Mouse (Mus musculus): ENCODE measurements around the gene Il18bp. TPM values are rescaled to one million over a fixed set of nuclear protein-coding genes. Genes with fewer than 3 reads are reported as not detected.

Gene Il18bp
- polyA plus RNA-seq, 1 experiment from 2014 or later = 5.2 TPM

GRCm38 (mm10) chr7:102016936-102017335, 1.6 kb downstream of the Il18bp start:
- no peak overlapping the region for H3K27ac ChIP-seq (ENCODE audit: low read depth, low read length)
- H3K36me3 ChIP-seq (ENCODE audit: control insufficient read depth, insufficient read depth) = peaks cover 72% of the 10 kb centered on the region
- no peaks in the 10 kb centered on the region for H3K9me3 ChIP-seq (ENCODE audit: control insufficient read depth)
- peak overlapping the region; percentile 39 for H3K4me2 ChIP-seq (replicated peaks; ENCODE audit: low read depth)
- no peaks in the 10 kb centered on the region for H3K27me3 ChIP-seq (replicated peaks; ENCODE audit: control insufficient read depth, insufficient read depth, low read length)
- 78% methylated on average over 4 of the region's 4 CpGs for WGBS
- TF ChIP-seq CTCF (IDR thresholded peaks at IDR 0.05; ENCODE audit: low read depth) = no peak
- H3K4me1 ChIP-seq (replicated peaks; ENCODE audit: control insufficient read depth, insufficient read depth, low read length) = no peaks in the 10 kb centered on the region
- no peak for ATAC-seq
- no peak overlapping the region for H3K4me3 ChIP-seq (ENCODE audit: low read depth, low read length)
- H3K9ac ChIP-seq (ENCODE audit: low read depth, low read length) = no peak overlapping the region

- ATAC-seq = no peak
- Histone ChIP-seq H3K4me1 (replicated peaks; ENCODE audit: control insufficient read depth, insufficient read depth, low read length) (no peaks in the 10 kb centered on the region), H3K4me2 (replicated peaks; ENCODE audit: low read depth) (no peak overlapping the region), H3K4me3 (ENCODE audit: low read depth, low read length) (no peak overlapping the region), H3K9ac (ENCODE audit: low read depth, low read length) (no peak overlapping the region), H3K27ac (ENCODE audit: low read depth, low read length) (no peak overlapping the region), H3K9me3 (ENCODE audit: control insufficient read depth) (no peaks in the 10 kb centered on the region), H3K27me3 (replicated peaks; ENCODE audit: control insufficient read depth, insufficient read depth, low read length) (no peaks in the 10 kb centered on the region), H3K36me3 (ENCODE audit: control insufficient read depth, insufficient read depth) (peaks cover 78% of the 10 kb centered on the region)
- WGBS = 86% methylated on average over 2 of the region's 2 CpGs
- no peak for TF ChIP-seq CTCF (IDR thresholded peaks at IDR 0.05; ENCODE audit: low read depth)
These were observed 3.5 kb downstream of the Il18bp start for GRCm38 (mm10) chr7:102014995-102015394.

GRCm38 (mm10) chr7:102013416-102013815, 5.1 kb downstream of the Il18bp start:
- ATAC-seq = no peak
- Histone ChIP-seq H3K27ac (ENCODE audit: low read depth, low read length) (no peak overlapping the region), H3K4me1 (replicated peaks; ENCODE audit: control insufficient read depth, insufficient read depth, low read length) (no peaks in the 10 kb centered on the region), H3K27me3 (replicated peaks; ENCODE audit: control insufficient read depth, insufficient read depth, low read length) (no peaks in the 10 kb centered on the region), H3K4me3 (ENCODE audit: low read depth, low read length) (no peak overlapping the region), H3K4me2 (replicated peaks; ENCODE audit: low read depth) (no peak overlapping the region), H3K9me3 (ENCODE audit: control insufficient read depth) (no peaks in the 10 kb centered on the region), H3K9ac (ENCODE audit: low read depth, low read length) (no peak overlapping the region), H3K36me3 (ENCODE audit: control insufficient read depth, insufficient read depth) (peaks cover 82% of the 10 kb centered on the region)
- TF ChIP-seq CTCF (IDR thresholded peaks at IDR 0.05; ENCODE audit: low read depth) = no peak
- 86% methylated on average over 8 of the region's 8 CpGs for WGBS

- Histone ChIP-seq H3K27me3 (replicated peaks; ENCODE audit: control insufficient read depth, insufficient read depth, low read length) (no peaks in the 10 kb centered on the region), H3K9ac (ENCODE audit: low read depth, low read length) (no peak overlapping the region), H3K27ac (ENCODE audit: low read depth, low read length) (no peak overlapping the region), H3K36me3 (ENCODE audit: control insufficient read depth, insufficient read depth) (peaks cover 89% of the 10 kb centered on the region), H3K4me2 (replicated peaks; ENCODE audit: low read depth) (no peak overlapping the region), H3K4me1 (replicated peaks; ENCODE audit: control insufficient read depth, insufficient read depth, low read length) (no peaks in the 10 kb centered on the region), H3K9me3 (ENCODE audit: control insufficient read depth) (no peaks in the 10 kb centered on the region), H3K4me3 (ENCODE audit: low read depth, low read length) (no peak overlapping the region)
- TF ChIP-seq CTCF (IDR thresholded peaks at IDR 0.05; ENCODE audit: low read depth) = no peak
- no peak for ATAC-seq
- WGBS = 84% methylated on average over 9 of the region's 9 CpGs
These were observed 6.6 kb downstream of the Il18bp start for GRCm38 (mm10) chr7:102011855-102012254.

- H3K9ac ChIP-seq (ENCODE audit: low read depth, low read length) = no peak overlapping the region
- no peaks in the 10 kb centered on the region for H3K9me3 ChIP-seq (ENCODE audit: control insufficient read depth)
- H3K27ac ChIP-seq (ENCODE audit: low read depth, low read length) = no peak overlapping the region
- WGBS = 84% methylated on average over 1 of the region's 1 CpGs
- no peak for TF ChIP-seq CTCF (IDR thresholded peaks at IDR 0.05; ENCODE audit: low read depth)
- no peaks in the 10 kb centered on the region for H3K4me1 ChIP-seq (replicated peaks; ENCODE audit: control insufficient read depth, insufficient read depth, low read length)
- ATAC-seq = no peak
- H3K36me3 ChIP-seq (ENCODE audit: control insufficient read depth, insufficient read depth) = peaks cover 87% of the 10 kb centered on the region
- no peaks in the 10 kb centered on the region for H3K27me3 ChIP-seq (replicated peaks; ENCODE audit: control insufficient read depth, insufficient read depth, low read length)
- H3K4me3 ChIP-seq (ENCODE audit: low read depth, low read length) = no peak overlapping the region
- no peak overlapping the region for H3K4me2 ChIP-seq (replicated peaks; ENCODE audit: low read depth)
These were observed 12.0 kb downstream of the Il18bp start for GRCm38 (mm10) chr7:102006520-102006919.

GRCm38 (mm10) chr7:102000921-102001630, 17.4 kb downstream of the Il18bp start:
- Histone ChIP-seq H3K4me2 (replicated peaks; ENCODE audit: low read depth) (no peak overlapping the region), H3K27me3 (replicated peaks; ENCODE audit: control insufficient read depth, insufficient read depth, low read length) (no peaks in the 10 kb centered on the region), H3K4me1 (replicated peaks; ENCODE audit: control insufficient read depth, insufficient read depth, low read length) (no peaks in the 10 kb centered on the region), H3K4me3 (ENCODE audit: low read depth, low read length) (no peak overlapping the region), H3K36me3 (ENCODE audit: control insufficient read depth, insufficient read depth) (peaks cover 88% of the 10 kb centered on the region), H3K9me3 (ENCODE audit: control insufficient read depth) (no peaks in the 10 kb centered on the region), H3K9ac (ENCODE audit: low read depth, low read length) (no peak overlapping the region), H3K27ac (ENCODE audit: low read depth, low read length) (no peak overlapping the region)
- whole genome bisulfite sequencing = 86% methylated on average over 26 of the region's 26 CpGs
- TF ChIP-seq CTCF (IDR thresholded peaks at IDR 0.05; ENCODE audit: low read depth) = no peak
- ATAC-seq = no peak
